Mouse (Mus musculus) testis, adult 2 months (tissue): ENCODE measurements around the gene Mtg2. TPM values are rescaled to one million over a fixed set of nuclear protein-coding genes. Genes with fewer than 3 reads are reported as not detected.

ENCODE experiments used
- H3K27ac ChIP-seq: fragments of 200-500 bp; 2 replicates; pipeline ENCODE4 v1.5.1; 2012; ENCODE audit warnings: low read depth, low read length; ENCODE audit not compliant: control insufficient read depth, insufficient read depth
- H3K27me3 ChIP-seq: fragments of 200-500 bp; 2 replicates; pipeline ENCODE4 v1.6.1; 2012; ENCODE audit warnings: mild to moderate bottlenecking, low read length, moderate library complexity; ENCODE audit not compliant: control insufficient read depth, insufficient read depth
- H3K36me3 ChIP-seq: fragments of 200-500 bp; 2 replicates; pipeline ENCODE4 v1.6.1; 2012; ENCODE audit warnings: mild to moderate bottlenecking, low read length; ENCODE audit not compliant: control insufficient read depth, insufficient read depth
- H3K4me1 ChIP-seq: fragments of 200-500 bp; 2 replicates; pipeline ENCODE4 v1.6.1; 2012; ENCODE audit warnings: low read length; ENCODE audit not compliant: control insufficient read depth, insufficient read depth
- H3K4me3 ChIP-seq: fragments of 200-500 bp; 2 replicates; pipeline ENCODE4 v1.5.1; 2012; ENCODE audit warnings: low read depth, mild to moderate bottlenecking, low read length, moderate library complexity, mixed read lengths; ENCODE audit not compliant: control insufficient read depth
- CTCF ChIP-seq: fragments of 200-500 bp; IDR thresholded peaks from 2 replicates; pipeline ENCODE4 v1.5.1; 2012; ENCODE audit warnings: low read depth, mild to moderate bottlenecking, inconsistent platforms, low read length, moderate library complexity; ENCODE audit not compliant: control insufficient read depth, insufficient read depth, insufficient replicate concordance
- POLR2A ChIP-seq: fragments of 200-500 bp; IDR thresholded peaks from 2 replicates; pipeline ENCODE4 v1.6.1; 2012; ENCODE audit warnings: low read depth, mild to moderate bottlenecking, inconsistent platforms, low read length, moderate library complexity; ENCODE audit not compliant: control insufficient read depth
- polyA plus RNA-seq: library from polyadenylated mRNA; depleted of rRNA; stranded (reverse); fragments of >200 nt; gene quantifications from 2 replicates; pipeline ENCODE4 v1.2.3, GENCODE M21; 2012

The Mtg2 gene
- polyA plus RNA-seq, 1 experiment, result 7.8 TPM

DNA sequence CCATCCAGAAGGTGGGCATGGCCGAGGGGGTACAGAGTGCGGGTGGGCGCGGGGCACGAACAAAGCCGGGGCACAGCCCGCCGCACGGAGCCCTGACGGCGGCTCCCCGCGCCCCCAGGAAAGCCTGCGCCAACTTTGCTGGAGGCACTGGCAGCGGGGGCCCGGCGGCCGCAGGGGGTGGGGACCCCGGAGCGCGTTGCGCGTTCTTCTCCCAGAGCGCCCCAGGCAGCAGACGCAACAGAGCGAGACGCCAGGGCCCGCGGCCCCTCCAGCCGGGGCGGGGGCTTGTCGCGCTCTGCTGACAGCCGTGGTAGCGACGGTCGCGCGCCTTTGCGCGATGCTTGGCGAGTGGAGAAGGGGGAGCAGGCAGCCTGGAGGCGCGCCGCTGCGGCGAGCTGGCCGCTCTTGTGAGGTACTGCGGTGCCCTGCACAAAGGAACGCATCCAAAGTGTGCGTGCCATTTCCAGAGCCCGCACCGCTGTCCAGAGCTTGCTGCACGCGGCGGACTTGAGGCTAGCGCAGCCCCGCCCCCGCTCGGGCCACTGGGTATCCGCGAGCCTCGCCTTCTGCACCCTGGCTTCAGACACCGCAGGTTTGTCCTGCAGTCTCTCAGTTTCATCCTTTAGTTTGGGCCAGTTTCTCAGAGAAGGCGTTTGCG lies 27.4 kb upstream of the Mtg2 start:
- Histone ChIP-seq H3K4me1 (peaks cover 13% of the 10 kb centered on the region), H3K27me3 (no peaks in the 10 kb centered on the region), H3K4me3 (peak overlapping the region; percentile 85), H3K27ac (peak overlapping the region; percentile 70; the same call in 1 of the 2 replicates), H3K36me3 (no peaks in the 10 kb centered on the region; the same call in 1 of the 2 replicates)
- TF ChIP-seq CTCF, result no peak
- TF ChIP-seq POLR2A, result no peak; the same call in 1 of the 2 replicates

DNA sequence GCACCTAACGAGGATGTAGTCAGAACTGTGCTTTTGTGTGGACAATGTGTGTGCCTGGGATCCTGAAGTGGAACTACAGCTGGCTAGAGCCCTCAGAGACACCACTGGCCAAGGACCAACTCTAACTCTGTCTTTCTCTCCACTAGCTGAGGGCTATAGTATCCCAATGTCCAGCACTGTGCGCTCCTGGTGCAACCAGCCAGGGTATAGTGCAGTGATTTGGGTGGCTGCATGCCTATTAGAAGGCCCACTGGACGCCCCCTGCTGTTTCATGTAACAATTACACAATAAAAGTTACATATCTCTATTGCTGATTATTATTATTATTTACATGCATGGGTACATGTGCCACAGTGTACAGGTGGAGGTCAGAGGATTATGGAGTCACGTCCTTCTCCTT lies 25.1 kb upstream of the Mtg2 start:
- Histone ChIP-seq H3K27me3 (no peaks in the 10 kb centered on the region), H3K27ac (no peak overlapping the region), H3K4me3 (no peak overlapping the region), H3K36me3 (no peaks in the 10 kb centered on the region), H3K4me1 (peaks cover 13% of the 10 kb centered on the region)
- TF ChIP-seq CTCF, result peak; percentile 3; the same call in 1 of the 2 replicates
- no peak for TF ChIP-seq POLR2A

DNA sequence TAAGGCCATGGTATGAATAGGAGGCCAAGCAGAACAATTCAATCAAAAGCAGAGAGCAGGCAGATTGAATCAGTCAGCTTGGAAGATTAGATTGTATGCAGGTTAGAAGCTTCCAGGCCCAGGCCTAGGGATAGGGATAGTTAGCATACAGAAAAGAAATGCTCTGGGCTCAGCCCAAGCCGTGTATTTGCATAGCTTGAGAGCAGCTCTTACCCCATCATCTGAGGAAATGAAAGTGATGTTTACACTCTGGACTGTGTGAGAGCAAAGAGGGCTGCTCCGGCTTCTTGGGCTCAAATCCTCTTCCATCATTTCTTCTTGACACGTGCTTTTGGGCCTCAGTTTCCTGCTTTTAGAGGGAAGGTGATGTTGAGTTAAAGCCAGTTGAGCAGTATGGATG lies 22.8 kb upstream of the Mtg2 start:
- no peaks in the 10 kb centered on the region for H3K36me3 ChIP-seq
- no peak overlapping the region for H3K4me3 ChIP-seq
- TF ChIP-seq POLR2A, result no peak
- no peak for TF ChIP-seq CTCF
- peaks cover 8% of the 10 kb centered on the region for H3K4me1 ChIP-seq
- no peaks in the 10 kb centered on the region for H3K27me3 ChIP-seq
- no peak overlapping the region for H3K27ac ChIP-seq

DNA sequence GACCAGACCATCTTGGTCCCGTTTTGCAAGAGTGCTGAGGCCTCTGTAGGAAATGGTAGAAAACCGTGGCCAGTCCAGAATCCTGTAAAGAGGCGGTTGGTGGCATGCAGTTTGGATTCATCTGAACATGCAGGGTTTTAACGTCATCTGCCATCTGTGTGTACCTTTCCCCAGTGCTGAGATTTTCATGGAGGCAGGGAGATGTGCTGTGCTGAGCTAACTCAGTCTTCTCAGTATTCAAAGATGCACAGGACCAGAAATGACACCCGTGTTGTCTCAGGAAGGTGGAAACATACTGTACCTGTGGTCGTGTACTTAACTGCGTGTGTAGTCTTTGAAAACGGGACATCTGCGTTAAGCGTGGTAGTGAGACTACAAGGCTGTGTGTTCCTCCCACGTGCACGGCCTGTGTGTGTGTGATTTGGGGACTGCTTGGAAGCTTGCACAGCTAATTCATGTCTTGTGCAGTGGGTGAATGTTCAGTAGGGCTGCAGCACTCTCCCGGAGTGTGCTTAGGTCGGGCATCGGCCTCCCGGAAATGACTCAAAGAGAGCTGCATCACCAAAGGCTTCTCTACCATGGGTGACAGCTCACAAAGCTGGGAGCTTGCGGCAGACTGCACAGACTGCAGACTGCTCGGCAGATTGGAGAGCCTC lies 22.3 kb upstream of the Mtg2 start:
- TF ChIP-seq POLR2A (no peak), CTCF (no peak)
- Histone ChIP-seq H3K27ac (no peak overlapping the region), H3K4me1 (peaks cover 4% of the 10 kb centered on the region), H3K27me3 (no peaks in the 10 kb centered on the region), H3K4me3 (no peak overlapping the region), H3K36me3 (no peaks in the 10 kb centered on the region)

- TF ChIP-seq POLR2A, result no peak
- TF ChIP-seq CTCF, result peak; percentile 78; the same call in 1 of the 2 replicates
- Histone ChIP-seq H3K4me1 (no peaks in the 10 kb centered on the region), H3K27me3 (no peaks in the 10 kb centered on the region), H3K36me3 (no peaks in the 10 kb centered on the region), H3K27ac (no peak overlapping the region), H3K4me3 (no peak overlapping the region)
Observed at GRCm38 (mm10) chr2:180050986-180051385, 19.4 kb upstream of the Mtg2 start.

DNA sequence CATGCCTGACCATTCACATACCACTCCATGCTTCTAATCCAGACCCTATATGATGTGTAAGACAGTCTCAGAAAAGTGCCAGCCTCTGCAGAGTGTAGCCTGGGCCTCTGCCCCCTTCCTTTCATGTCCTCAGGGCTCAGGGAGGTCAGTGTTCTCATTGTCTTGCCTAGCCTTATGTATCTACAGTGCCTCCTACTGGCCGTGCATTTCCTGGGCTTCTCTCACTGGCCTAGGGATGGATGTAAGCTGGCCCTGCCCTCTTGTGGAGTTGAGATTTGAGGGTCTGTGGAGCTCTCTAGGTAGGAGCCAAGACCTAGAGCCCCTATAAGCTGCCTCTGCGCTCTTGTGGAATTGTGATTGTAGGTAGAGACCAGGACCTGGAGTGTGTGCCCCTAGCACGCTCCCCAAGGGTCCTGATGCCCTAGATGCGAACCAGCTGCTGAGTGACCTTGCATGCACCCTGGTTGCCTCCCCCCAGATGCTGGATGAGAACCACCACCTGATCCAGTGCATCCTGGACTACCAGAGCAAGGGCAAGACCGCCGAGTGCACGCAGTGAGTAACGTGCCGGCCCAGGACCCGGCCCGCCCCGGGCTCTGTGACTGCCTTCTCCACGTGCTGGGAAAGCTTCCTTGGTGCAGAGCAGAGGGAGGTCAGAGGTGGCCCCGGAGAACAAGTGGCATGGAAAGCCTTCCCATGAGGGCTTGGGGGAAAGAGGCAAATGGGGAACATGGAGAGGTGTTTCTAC lies 18.2 kb upstream of the Mtg2 start:
- Histone ChIP-seq H3K36me3 (no peaks in the 10 kb centered on the region), H3K4me1 (no peaks in the 10 kb centered on the region), H3K27me3 (no peaks in the 10 kb centered on the region), H3K27ac (no peak overlapping the region), H3K4me3 (no peak overlapping the region)
- TF ChIP-seq CTCF (peak; percentile 22; the same call in 1 of the 2 replicates), POLR2A (no peak)

DNA sequence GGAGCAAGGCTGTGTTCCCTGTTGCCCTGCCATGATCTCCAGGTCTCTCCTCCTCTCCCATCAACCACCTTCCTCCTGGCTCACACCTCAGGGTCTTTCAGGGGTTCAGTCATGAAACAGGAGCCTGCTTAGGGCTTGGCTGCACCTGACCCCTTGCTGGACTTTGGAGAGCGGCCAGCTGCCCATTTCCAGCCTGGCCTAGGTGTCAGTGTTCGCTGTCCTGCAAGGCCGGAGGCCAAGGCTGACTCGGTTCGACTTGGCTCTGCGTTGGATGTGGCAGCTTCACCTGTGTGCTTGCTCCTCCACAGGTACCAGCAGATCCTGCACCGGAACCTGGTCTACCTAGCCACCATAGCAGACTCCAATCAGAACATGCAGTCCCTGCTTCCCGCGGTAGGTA lies 17.4 kb upstream of the Mtg2 start:
- no peaks in the 10 kb centered on the region for H3K27me3 ChIP-seq
- H3K36me3 ChIP-seq, result no peaks in the 10 kb centered on the region
- no peaks in the 10 kb centered on the region for H3K4me1 ChIP-seq
- no peak overlapping the region for H3K4me3 ChIP-seq
- H3K27ac ChIP-seq, result no peak overlapping the region
- TF ChIP-seq CTCF (no peak), POLR2A (no peak)
